Mouse (Mus musculus) embryonic facial prominence, embryonic 13.5 days (tissue): ENCODE measurements around the gene Stat5a. TPM values are rescaled to one million over a fixed set of nuclear protein-coding genes. Genes with fewer than 3 reads are reported as not detected.

Source experiments
- ATAC-seq: fragments of 200-750 bp; cut with Nextera tagmentation; 2 replicates; pipeline ENCODE4 v1.8.0; 2017; ENCODE audit warnings: low read depth; ENCODE audit not compliant: insufficient number of reproducible peaks, insufficient read depth, low FRiP score, low TSS enrichment
- H3K27ac ChIP-seq: fragments of 300-500 bp; sonication (generic); 2 replicates; pipeline ENCODE4 v1.5.1; 2015; ENCODE audit warnings: moderate library complexity, mild to moderate bottlenecking, inconsistent platforms
- H3K27me3 ChIP-seq: fragments of 300-500 bp; sonication (generic); 2 replicates; pipeline ENCODE4 v1.6.1; 2015; ENCODE audit warnings: mild to moderate bottlenecking, inconsistent platforms
- H3K36me3 ChIP-seq: fragments of 300-500 bp; sonication (generic); 2 replicates; pipeline ENCODE4 v1.6.1; 2015; ENCODE audit warnings: mild to moderate bottlenecking, inconsistent platforms
- H3K4me1 ChIP-seq: fragments of 300-500 bp; sonication (generic); 2 replicates; pipeline ENCODE4 v1.6.1; 2015; ENCODE audit warnings: inconsistent platforms
- H3K4me2 ChIP-seq: fragments of 300-500 bp; sonication (generic); 2 replicates; pipeline ENCODE4 v1.6.1; 2015; ENCODE audit warnings: moderate library complexity, mild to moderate bottlenecking, inconsistent platforms
- H3K4me3 ChIP-seq: fragments of 300-500 bp; sonication (generic); 2 replicates; pipeline ENCODE4 v1.5.1; 2015; ENCODE audit warnings: mild to moderate bottlenecking, inconsistent platforms
- H3K9ac ChIP-seq: fragments of 300-500 bp; sonication (generic); 2 replicates; pipeline ENCODE4 v1.6.1; 2015; ENCODE audit warnings: mild to moderate bottlenecking, inconsistent platforms
- H3K9me3 ChIP-seq: fragments of 300-500 bp; sonication (generic); 2 replicates; pipeline ENCODE4 v1.6.1; 2016; ENCODE audit warnings: inconsistent platforms
- WGBS: fragments of 180-500 bp; shearing (Covaris S2); methylation state at CpG from one replicate; pipeline ENCODE4 v1.1.7; 2015; ENCODE audit warnings: mixed read lengths; 5-methylcytosine and 5-hydroxymethylcytosine counted together
- polyA plus RNA-seq: library from polyadenylated mRNA; unstranded; fragments of >200 nt; fragmentation: Nextera tagmentation; extraction: Ambion mirVana; gene quantifications from 2 replicates; pipeline ENCODE4 v1.2.1, GENCODE M21; 2015

Gene Stat5a
- polyA plus RNA-seq, 1 experiment from 2014 or later, result 4.9 TPM

DNA sequence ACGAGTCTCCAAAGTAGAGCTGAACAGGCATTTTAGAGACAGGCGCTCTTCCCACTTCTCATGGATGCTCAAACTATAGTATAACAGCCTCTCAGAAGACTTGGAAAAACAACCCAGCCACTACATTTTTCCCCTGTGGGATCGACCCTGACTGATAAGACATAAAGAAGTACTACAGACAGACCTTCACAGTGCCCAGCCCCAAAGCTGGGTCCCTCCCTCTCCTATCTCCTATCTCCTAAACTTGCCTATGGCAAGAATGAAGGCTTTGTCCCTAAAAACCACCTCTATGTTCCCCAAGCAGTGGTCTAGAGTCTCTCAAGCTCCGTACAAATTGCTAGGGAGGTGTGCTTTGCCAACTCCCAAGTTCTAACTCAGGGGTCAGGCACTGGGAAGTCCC is 47.7 kb downstream of the Stat5a start:
- H3K36me3 ChIP-seq, result peaks cover 58% of the 10 kb centered on the region
- ATAC-seq, result no peak

DNA sequence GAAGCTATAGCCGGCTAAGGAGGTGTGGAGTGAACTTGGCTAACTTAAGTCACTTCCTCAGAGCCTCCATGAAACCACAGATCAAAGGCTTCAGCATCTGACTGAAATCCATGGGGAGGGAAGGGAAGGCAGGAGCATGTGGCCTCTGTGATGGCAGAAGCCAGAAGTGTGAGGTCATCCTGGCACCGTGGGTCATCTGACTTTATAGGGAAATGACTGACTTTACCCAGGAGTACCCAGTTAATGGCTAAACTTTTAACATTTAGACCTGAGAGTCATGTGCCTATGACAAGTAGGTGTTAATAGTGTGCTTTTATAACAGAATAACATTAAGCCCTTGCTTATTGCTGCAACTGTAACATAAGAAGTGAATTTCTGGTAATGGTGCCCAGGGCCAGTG is 49.0 kb downstream of the Stat5a start:
- H3K4me2 ChIP-seq, result no peak overlapping the region
- H3K27ac ChIP-seq, result no peak overlapping the region
- no peak overlapping the region for H3K4me3 ChIP-seq
- H3K9ac ChIP-seq, result no peak overlapping the region
- no peaks in the 10 kb centered on the region for H3K27me3 ChIP-seq
- WGBS, result 83% methylated on average over 2 of the region's 2 CpGs
- no peaks in the 10 kb centered on the region for H3K9me3 ChIP-seq
- no peak for ATAC-seq
- no peaks in the 10 kb centered on the region for H3K4me1 ChIP-seq
- H3K36me3 ChIP-seq, result peaks cover 48% of the 10 kb centered on the region

More for the DNA sequence above, 47.7 kb downstream of the Stat5a start:
- H3K4me1 ChIP-seq, result no peaks in the 10 kb centered on the region
- H3K4me2 ChIP-seq, result no peak overlapping the region
- H3K9me3 ChIP-seq, result no peaks in the 10 kb centered on the region
- whole genome bisulfite sequencing, result 87% methylated on average over 4 of the region's 4 CpGs
- no peak overlapping the region for H3K27ac ChIP-seq
- H3K9ac ChIP-seq, result no peak overlapping the region
- no peaks in the 10 kb centered on the region for H3K27me3 ChIP-seq
- no peak overlapping the region for H3K4me3 ChIP-seq

GRCm38 (mm10) chr11:100908567-100908966 is 49.4 kb downstream of the Stat5a start:
- 81% methylated on average over 9 of the region's 9 CpGs for WGBS
- ATAC-seq, result no peak
- Histone ChIP-seq H3K27ac (no peak overlapping the region), H3K4me3 (no peak overlapping the region), H3K36me3 (peaks cover 44% of the 10 kb centered on the region), H3K27me3 (no peaks in the 10 kb centered on the region), H3K4me1 (no peaks in the 10 kb centered on the region), H3K9ac (no peak overlapping the region), H3K9me3 (no peaks in the 10 kb centered on the region), H3K4me2 (no peak overlapping the region)

- H3K36me3 ChIP-seq, result peaks cover 16% of the 10 kb centered on the region
- no peak overlapping the region for H3K9ac ChIP-seq
- no peaks in the 10 kb centered on the region for H3K4me1 ChIP-seq
- H3K9me3 ChIP-seq, result no peaks in the 10 kb centered on the region
- no peak overlapping the region for H3K4me3 ChIP-seq
- no peak for ATAC-seq
- H3K27ac ChIP-seq, result no peak overlapping the region
- H3K27me3 ChIP-seq, result no peaks in the 10 kb centered on the region
- 87% methylated on average over 17 of the region's 17 CpGs for WGBS
- no peak overlapping the region for H3K4me2 ChIP-seq
Measured at GRCm38 (mm10) chr11:100912401-100913155, 53.4 kb downstream of the Stat5a start.

GRCm38 (mm10) chr11:100914415-100914814 is 55.3 kb downstream of the Stat5a start:
- Histone ChIP-seq H3K4me2 (no peak overlapping the region), H3K9ac (no peak overlapping the region), H3K27ac (no peak overlapping the region), H3K9me3 (no peaks in the 10 kb centered on the region), H3K27me3 (no peaks in the 10 kb centered on the region), H3K4me1 (no peaks in the 10 kb centered on the region), H3K4me3 (no peak overlapping the region), H3K36me3 (peaks cover 12% of the 10 kb centered on the region; the same call in 1 of the 2 replicates)
- no peak for ATAC-seq
- 73% methylated on average over 5 of the region's 5 CpGs for WGBS

- ATAC-seq, result no peak
- H3K9me3 ChIP-seq, result no peaks in the 10 kb centered on the region
- no peaks in the 10 kb centered on the region for H3K27me3 ChIP-seq
- H3K4me1 ChIP-seq, result no peaks in the 10 kb centered on the region
- no peak overlapping the region for H3K9ac ChIP-seq
- 94% methylated on average over 3 of the region's 3 CpGs for WGBS
- no peak overlapping the region for H3K27ac ChIP-seq
- H3K4me2 ChIP-seq, result no peak overlapping the region
- peaks cover 12% of the 10 kb centered on the region; the same call in 1 of the 2 replicates for H3K36me3 ChIP-seq
- no peak overlapping the region for H3K4me3 ChIP-seq
Measured at GRCm38 (mm10) chr11:100915063-100915462, 55.9 kb downstream of the Stat5a start.

DNA sequence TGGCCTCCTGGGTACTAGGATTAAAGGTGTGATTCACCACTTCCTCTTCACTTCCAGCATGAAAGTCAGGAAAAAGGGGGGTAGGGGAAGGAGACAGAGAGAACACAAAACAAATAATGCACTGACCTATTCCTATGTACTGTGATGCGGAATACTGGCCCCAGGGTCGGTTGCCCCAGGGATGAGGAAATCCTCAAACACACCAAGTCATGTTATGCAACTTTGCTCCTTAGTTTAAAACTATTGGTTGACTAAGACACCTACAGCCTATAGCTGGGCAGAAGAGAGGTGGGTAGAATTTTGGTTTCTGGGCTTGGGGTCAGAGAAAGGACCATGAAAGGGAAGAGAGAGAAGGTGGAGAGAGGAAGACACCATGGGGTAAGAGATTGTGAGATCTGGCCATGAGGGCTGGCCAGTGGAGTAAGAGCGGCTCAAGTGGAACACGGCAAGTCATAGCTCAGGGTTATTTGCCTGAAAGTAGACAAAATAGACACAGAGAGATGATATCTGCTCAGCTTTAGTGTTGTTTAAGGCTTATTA is 57.4 kb downstream of the Stat5a start:
- Histone ChIP-seq H3K4me3 (no peak overlapping the region), H3K9me3 (no peaks in the 10 kb centered on the region), H3K36me3 (peaks cover 8% of the 10 kb centered on the region; the same call in 1 of the 2 replicates), H3K4me2 (no peak overlapping the region), H3K27me3 (no peaks in the 10 kb centered on the region), H3K4me1 (no peaks in the 10 kb centered on the region), H3K27ac (no peak overlapping the region), H3K9ac (no peak overlapping the region)
- 90% methylated on average over 4 of the region's 4 CpGs for WGBS
- no peak for ATAC-seq

GRCm38 (mm10) chr11:100918007-100918406 is 58.9 kb downstream of the Stat5a start:
- Histone ChIP-seq H3K36me3 (peaks cover 8% of the 10 kb centered on the region; the same call in 1 of the 2 replicates), H3K4me2 (no peak overlapping the region), H3K9me3 (no peaks in the 10 kb centered on the region), H3K9ac (no peak overlapping the region), H3K4me3 (no peak overlapping the region), H3K27ac (no peak overlapping the region), H3K27me3 (no peaks in the 10 kb centered on the region), H3K4me1 (no peaks in the 10 kb centered on the region)
- no peak for ATAC-seq
- 93% methylated on average over 5 of the region's 5 CpGs for WGBS

DNA sequence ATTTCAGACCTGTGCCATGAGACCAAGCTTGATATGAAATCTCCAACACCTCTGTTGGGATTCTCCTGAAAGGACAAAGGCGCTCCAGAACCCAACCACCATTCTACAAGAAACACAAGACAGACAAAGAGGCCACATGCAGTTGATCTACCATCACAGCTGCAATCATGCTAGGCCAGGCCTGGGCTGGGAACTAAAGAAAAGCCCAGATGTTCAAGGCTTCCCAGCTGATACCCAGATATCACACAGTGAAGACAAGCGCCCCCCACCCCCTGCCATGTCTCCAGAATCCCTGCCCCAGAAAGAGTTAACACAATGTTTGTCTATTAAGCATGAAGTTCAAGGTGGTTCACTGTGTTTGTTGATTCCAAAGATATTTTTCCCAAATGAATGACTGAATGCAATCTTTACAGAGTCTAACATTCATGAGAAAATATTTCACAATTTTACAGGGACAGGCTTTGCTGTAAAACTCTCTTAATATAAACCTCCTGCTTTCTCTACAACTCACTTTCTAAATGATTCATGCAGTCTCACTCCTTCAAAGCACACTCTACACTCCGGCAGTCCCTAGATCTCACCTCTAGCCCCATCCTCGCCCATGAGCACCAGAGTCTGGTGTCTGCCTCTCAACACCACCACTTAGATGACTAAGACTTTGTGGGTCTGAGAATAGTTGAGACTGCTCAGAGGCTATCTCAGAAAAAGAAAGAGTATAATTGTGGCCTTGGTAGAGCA is 61.9 kb downstream of the Stat5a start:
- Histone ChIP-seq H3K36me3 (peaks cover 8% of the 10 kb centered on the region; the same call in 1 of the 2 replicates), H3K9me3 (no peaks in the 10 kb centered on the region), H3K4me1 (no peaks in the 10 kb centered on the region), H3K27me3 (no peaks in the 10 kb centered on the region), H3K4me2 (no peak overlapping the region), H3K27ac (no peak overlapping the region), H3K4me3 (no peak overlapping the region), H3K9ac (no peak overlapping the region)
- WGBS, result 85% methylated on average over 4 of the region's 4 CpGs
- ATAC-seq, result no peak

- WGBS, result 87% methylated on average over 1 of the region's 1 CpGs
- Histone ChIP-seq H3K36me3 (no peaks in the 10 kb centered on the region), H3K9ac (no peak overlapping the region), H3K27ac (no peak overlapping the region), H3K4me2 (no peak overlapping the region), H3K4me3 (no peak overlapping the region), H3K9me3 (no peaks in the 10 kb centered on the region), H3K27me3 (no peaks in the 10 kb centered on the region), H3K4me1 (no peaks in the 10 kb centered on the region)
- no peak for ATAC-seq
Measured at GRCm38 (mm10) chr11:100924386-100924919, 65.3 kb downstream of the Stat5a start.

DNA sequence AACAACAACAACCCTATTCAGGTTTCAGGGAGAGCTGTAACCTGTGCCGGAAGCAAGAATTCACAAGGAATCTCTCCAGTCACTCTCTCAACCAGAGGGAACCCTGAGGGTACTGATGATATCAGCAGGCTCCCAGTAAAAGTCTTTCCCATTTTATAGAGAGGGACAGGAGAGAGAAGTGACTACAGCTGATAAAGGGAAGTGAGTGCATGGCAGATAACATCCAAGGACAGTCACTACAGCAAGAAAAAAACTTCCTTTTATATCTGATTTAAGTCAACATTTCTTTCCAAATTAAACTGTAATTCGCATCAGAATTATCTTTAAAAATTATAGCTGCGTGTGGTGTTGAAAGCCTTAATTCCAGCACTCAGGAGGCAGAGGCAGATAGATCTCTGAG is 68.2 kb downstream of the Stat5a start:
- Histone ChIP-seq H3K4me1 (peaks cover 8% of the 10 kb centered on the region; the same call in 1 of the 2 replicates), H3K9ac (no peak overlapping the region), H3K27ac (no peak overlapping the region), H3K36me3 (no peaks in the 10 kb centered on the region), H3K27me3 (no peaks in the 10 kb centered on the region), H3K4me3 (no peak overlapping the region), H3K9me3 (no peaks in the 10 kb centered on the region), H3K4me2 (no peak overlapping the region)
- 68% methylated on average over 3 of the region's 3 CpGs for WGBS
- ATAC-seq, result no peak
